Mouse (Mus musculus): Measurements from ENCODE around the gene Tmem219. TPM values are rescaled to one million over a fixed set of nuclear protein-coding genes. Genes with fewer than 3 reads are reported as not detected.

Gene Tmem219
- polyA plus RNA-seq, 1 experiment from 2014 or later, result 18.6 TPM

DNA sequence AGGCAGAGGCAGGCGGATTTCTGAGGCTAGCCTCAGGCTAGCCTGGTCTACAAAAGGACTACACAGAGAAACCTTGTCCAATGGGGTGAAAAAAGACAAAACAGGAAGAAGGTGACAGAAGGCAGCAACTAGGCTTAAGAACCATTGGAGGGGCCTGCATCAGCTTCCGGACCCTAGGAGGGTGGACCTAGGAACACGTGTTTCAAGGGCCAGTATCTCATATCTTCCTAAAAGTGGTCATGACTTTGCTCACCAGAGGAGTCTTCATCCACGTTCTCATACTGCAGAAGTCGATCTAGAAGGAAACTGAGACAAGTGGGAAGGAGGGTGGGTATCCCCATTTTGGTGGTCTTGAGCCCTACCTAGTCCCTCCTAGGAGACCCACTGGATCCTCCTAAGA, 61.7 kb downstream of the Tmem219 start:
- Histone ChIP-seq H3K27me3 (no peaks in the 10 kb centered on the region), H3K36me3 (peaks cover 63% of the 10 kb centered on the region), H3K4me3 (peak overlapping the region; percentile 73), H3K9ac (peak overlapping the region; percentile 66), H3K27ac (no peak overlapping the region), H3K9me3 (no peaks in the 10 kb centered on the region), H3K4me1 (peaks cover 25% of the 10 kb centered on the region), H3K4me2 (replicated peaks) (peak overlapping the region; percentile 88)
- no peak for ATAC-seq (ENCODE audit: insufficient number of reproducible peaks, insufficient read depth, low FRiP score, low TSS enrichment)
- 69% methylated on average over 5 of the region's 5 CpGs for WGBS

DNA sequence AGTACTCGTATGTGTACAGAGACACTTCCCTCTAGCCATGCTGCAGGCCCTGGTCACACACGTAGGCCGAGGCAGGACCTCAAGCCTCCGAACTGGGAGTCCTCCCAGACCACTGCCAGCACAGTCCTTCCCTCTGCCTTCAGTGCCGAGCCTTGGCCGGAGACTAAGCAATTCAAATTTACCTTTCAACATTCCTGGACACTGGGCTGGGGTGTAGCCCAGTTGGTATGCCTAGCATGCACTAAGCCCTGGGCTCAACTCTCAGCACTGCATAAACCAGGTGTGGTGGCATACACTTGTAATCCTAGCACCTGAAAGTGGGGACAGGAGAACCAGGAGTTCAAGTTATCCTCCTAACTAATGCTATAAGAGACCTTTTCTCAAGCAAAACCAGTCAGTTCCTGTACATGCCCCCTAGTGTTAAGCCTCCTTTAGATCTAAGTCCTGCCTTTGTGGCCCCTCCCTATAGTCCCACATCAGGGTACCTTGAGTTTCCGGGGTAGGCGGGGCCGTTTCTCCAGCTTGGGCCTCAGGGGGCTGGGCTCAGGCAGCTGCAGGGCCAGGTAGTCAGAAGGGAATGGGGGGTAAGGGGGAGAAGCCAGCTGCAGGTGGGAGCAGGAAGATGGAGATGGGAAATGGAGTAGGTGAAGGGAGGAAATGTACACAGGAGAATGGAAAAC, 65.8 kb downstream of the Tmem219 start:
- no peaks in the 10 kb centered on the region for H3K27me3 ChIP-seq
- no peak overlapping the region for H3K9ac ChIP-seq
- no peaks in the 10 kb centered on the region for H3K9me3 ChIP-seq
- no peak overlapping the region for H3K4me3 ChIP-seq
- WGBS, result 64% methylated on average over 9 of the region's 9 CpGs
- H3K27ac ChIP-seq, result no peak overlapping the region
- ATAC-seq (ENCODE audit: insufficient number of reproducible peaks, insufficient read depth, low FRiP score, low TSS enrichment), result no peak
- peaks cover 7% of the 10 kb centered on the region; the same call in 1 of the 2 replicates for H3K4me1 ChIP-seq
- H3K36me3 ChIP-seq, result peaks cover 79% of the 10 kb centered on the region
- H3K4me2 ChIP-seq (replicated peaks), result no peak overlapping the region

DNA sequence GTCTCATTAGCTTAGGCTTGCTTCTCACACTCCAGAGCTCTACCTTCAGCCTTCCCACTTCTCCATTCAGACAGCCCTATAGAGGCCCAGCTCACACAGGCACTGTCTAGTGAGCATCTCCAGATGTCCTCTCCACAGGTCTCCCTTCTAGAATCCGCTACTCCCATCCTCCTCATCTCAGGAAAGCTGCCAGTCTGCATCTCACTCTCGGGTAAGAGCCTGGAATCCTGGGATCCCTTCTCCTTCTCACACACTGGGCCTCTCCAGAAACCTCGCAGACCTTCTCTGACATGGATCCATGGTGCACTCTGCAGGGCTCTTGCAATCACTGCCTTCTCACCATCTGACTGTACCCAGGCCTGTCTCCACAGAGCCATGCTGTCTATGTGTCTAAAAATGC, 67.1 kb downstream of the Tmem219 start:
- Histone ChIP-seq H3K4me2 (replicated peaks) (no peak overlapping the region), H3K36me3 (peaks cover 82% of the 10 kb centered on the region), H3K27me3 (no peaks in the 10 kb centered on the region), H3K4me1 (peaks cover 8% of the 10 kb centered on the region), H3K9ac (no peak overlapping the region), H3K4me3 (no peak overlapping the region), H3K27ac (no peak overlapping the region), H3K9me3 (no peaks in the 10 kb centered on the region)
- 89% methylated on average over 3 of the region's 3 CpGs for WGBS
- ATAC-seq (ENCODE audit: insufficient number of reproducible peaks, insufficient read depth, low FRiP score, low TSS enrichment), result no peak

DNA sequence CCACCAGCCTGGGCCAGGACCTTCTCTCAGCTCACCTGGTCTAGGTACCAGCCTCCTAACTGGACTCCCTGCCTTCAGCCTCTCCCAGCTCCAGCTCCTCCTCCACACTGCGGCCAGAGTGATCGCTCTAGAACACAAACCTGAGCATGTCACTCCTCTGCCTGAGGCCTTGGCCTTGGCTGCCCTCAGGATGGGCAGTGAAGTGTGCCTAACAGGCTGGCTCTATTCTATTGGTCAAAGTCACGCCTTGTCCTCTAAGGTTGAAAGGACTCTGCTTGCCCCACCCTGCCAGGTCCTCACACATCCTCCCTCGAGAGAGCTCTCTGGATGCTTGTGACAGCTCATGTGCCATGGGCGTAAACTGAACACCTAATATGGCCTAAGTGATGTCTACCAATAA, 69.3 kb downstream of the Tmem219 start:
- Histone ChIP-seq H3K4me3 (no peak overlapping the region), H3K27ac (no peak overlapping the region), H3K4me2 (replicated peaks) (no peak overlapping the region), H3K9me3 (no peaks in the 10 kb centered on the region), H3K27me3 (peaks cover 20% of the 10 kb centered on the region), H3K4me1 (peaks cover 13% of the 10 kb centered on the region), H3K36me3 (peaks cover 69% of the 10 kb centered on the region), H3K9ac (no peak overlapping the region)
- ATAC-seq (ENCODE audit: insufficient number of reproducible peaks, insufficient read depth, low FRiP score, low TSS enrichment), result no peak
- 94% methylated on average over 5 of the region's 5 CpGs for WGBS

DNA sequence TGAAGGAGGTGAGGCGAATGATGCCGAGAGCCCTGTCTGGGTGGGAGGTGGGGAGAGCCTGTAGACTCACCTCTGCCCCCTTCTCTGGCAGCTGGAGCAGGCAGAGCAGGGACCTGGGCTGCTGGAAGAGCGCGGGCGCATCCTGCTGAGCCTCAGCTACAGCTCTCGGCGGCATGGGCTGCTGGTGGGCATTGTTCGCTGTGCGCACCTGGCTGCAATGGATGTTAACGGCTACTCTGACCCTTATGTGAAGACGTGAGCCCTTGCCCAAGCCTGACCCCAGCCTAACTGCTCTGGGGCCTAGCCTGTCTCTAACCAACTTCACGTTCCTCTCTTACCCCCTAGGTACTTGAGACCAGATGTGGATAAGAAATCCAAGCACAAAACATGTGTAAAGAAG, 71.5 kb downstream of the Tmem219 start:
- Histone ChIP-seq H3K27me3 (peaks cover 38% of the 10 kb centered on the region), H3K4me3 (no peak overlapping the region), H3K9me3 (no peaks in the 10 kb centered on the region), H3K9ac (peak overlapping the region; percentile 11; the same call in 1 of the 2 replicates), H3K36me3 (peaks cover 46% of the 10 kb centered on the region), H3K27ac (no peak overlapping the region), H3K4me2 (replicated peaks) (0 out of 2 replicates have a peak overlapping the region, but pooled peaks have one; percentile 8), H3K4me1 (peaks cover 25% of the 10 kb centered on the region)
- ATAC-seq (ENCODE audit: insufficient number of reproducible peaks, insufficient read depth, low FRiP score, low TSS enrichment), result no peak
- WGBS, result 35% methylated on average over 12 of the region's 12 CpGs

DNA sequence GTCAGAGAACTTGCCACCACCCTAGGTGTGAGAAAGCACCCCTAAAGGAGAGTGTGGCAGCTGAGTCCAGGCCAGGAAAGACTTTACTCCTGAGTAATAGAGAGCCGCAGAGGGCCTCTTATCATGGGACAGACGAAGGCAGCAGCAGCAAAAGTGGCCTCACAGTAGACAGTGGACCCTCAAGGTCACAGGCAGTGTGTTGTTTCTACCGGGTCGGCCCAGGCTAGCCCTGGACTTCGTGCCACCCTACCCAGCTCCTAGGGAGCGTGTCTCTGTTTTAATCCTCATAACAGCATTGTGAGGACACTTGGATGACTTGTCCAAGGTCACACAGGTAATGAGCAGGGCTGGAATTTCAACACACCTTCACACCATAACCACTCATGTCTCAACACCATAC, 72.6 kb downstream of the Tmem219 start:
- no peak for ATAC-seq (ENCODE audit: insufficient number of reproducible peaks, insufficient read depth, low FRiP score, low TSS enrichment)
- 82% methylated on average over 6 of the region's 6 CpGs for WGBS
- no peak overlapping the region for H3K4me2 ChIP-seq (replicated peaks)
- no peak overlapping the region for H3K4me3 ChIP-seq
- H3K9me3 ChIP-seq, result no peaks in the 10 kb centered on the region
- H3K9ac ChIP-seq, result no peak overlapping the region
- no peak overlapping the region for H3K27ac ChIP-seq
- peaks cover 38% of the 10 kb centered on the region for H3K27me3 ChIP-seq
- H3K4me1 ChIP-seq, result peaks cover 25% of the 10 kb centered on the region
- H3K36me3 ChIP-seq, result peaks cover 36% of the 10 kb centered on the region

DNA sequence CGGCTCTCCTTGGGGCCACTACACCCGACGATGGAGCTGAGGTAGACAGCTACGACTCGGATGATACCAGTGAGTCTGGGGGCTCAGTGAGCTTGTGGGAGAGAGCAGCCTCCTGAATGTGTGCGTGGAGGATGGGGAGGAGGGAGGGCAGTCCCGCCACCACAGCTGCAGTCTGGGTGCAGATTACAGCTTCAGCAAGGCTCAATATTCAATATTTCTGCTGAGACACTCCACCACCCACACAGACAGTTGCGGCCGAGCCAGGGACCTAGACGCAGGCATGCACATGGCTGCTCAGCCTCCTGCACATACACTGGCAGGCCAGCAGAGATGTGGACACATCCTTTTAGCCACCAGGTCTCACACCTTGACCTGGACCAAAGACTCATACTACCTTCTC, 73.9 kb downstream of the Tmem219 start:
- Histone ChIP-seq H3K9me3 (no peaks in the 10 kb centered on the region), H3K27me3 (peaks cover 38% of the 10 kb centered on the region), H3K4me3 (peak overlapping the region; percentile 58), H3K36me3 (peaks cover 23% of the 10 kb centered on the region), H3K9ac (peak overlapping the region; percentile 72; the same call in 1 of the 2 replicates), H3K4me2 (replicated peaks) (peak overlapping the region; percentile 100), H3K4me1 (peaks cover 25% of the 10 kb centered on the region), H3K27ac (no peak overlapping the region)
- ATAC-seq (ENCODE audit: insufficient number of reproducible peaks, insufficient read depth, low FRiP score, low TSS enrichment), result no peak
- WGBS, result 24% methylated on average over 10 of the region's 10 CpGs

DNA sequence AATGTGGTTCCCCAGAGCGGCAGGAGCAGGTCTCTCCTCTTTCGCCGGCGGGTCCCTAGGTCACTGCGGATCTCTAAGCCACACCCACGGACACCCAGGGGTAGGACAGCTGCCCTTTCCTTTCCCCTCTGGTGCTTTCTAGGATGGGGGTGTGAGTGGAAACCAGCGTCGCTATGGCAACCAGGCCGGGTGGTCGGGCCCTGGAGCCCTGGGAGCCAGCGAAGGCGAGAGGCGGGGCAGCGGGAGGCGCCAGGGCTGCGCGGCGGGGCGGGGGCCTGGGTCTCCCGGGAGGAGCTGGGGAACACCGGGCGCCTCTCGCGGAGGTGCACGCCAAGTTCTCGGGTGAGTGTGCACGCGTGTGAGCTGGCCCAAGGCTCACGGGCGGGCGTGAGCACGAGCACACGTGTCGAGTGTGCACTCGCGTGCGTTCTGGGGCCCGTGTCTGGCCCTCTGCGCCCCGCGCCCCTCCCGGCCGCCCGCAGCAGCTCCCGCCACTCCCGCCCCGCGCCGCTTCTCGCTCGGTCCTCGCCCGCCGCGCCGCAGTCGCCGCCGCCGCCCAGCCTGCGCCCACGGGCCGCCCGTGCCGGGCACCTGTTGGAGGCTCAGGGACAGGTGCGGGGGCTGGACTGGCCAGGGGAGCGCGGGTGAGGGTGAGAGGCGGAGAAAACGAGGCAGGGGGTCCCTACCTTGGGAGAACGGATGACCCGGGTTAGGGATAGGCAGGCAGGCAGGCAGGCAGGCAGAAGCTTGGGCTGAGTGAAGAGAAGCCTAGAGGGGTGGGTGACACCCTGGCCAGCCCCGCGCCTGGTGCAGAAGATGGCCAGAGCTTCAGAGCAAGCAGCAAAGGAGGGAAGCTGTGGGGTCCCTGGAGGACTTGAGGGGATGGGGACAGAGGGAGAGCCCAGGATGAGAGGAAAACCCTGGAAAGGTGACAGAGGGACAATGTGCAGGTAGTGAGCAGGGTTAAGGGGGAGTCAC, 75.0 kb downstream of the Tmem219 start:
- no peak overlapping the region for H3K27ac ChIP-seq
- H3K9me3 ChIP-seq, result no peaks in the 10 kb centered on the region
- peak; percentile 48; the same call in 1 of the 2 replicates for ATAC-seq (ENCODE audit: insufficient number of reproducible peaks, insufficient read depth, low FRiP score, low TSS enrichment)
- H3K36me3 ChIP-seq, result peaks cover 12% of the 10 kb centered on the region
- peak overlapping the region; percentile 72 for H3K9ac ChIP-seq
- peak overlapping the region; percentile 58 for H3K4me3 ChIP-seq
- peaks cover 38% of the 10 kb centered on the region for H3K27me3 ChIP-seq
- peaks cover 25% of the 10 kb centered on the region for H3K4me1 ChIP-seq
- under 1% methylated on average over 54 of the region's 74 CpGs for WGBS
- H3K4me2 ChIP-seq (replicated peaks), result peak overlapping the region; percentile 100

DNA sequence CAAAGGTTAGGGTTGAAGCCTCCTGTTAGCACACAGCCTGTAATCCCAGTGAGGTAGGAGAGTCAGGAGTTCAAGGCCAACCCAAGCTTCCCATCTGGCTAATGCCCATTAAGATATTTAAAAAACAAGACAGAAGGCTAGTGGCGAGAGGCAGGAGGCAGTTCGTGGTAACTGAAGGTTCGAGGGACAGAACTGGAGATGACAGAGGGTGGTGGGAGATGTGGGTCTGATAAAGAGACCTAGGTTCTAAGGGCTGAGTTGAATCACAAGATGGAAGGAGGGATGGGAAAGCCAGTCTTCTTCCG, 75.6 kb downstream of the Tmem219 start, which contains the start of gene Doc2a:
Gene Doc2a, plus strand, starts transcription at position 301 of the 305 bp plus-strand sequence.
- peaks cover 38% of the 10 kb centered on the region for H3K27me3 ChIP-seq
- H3K36me3 ChIP-seq, result peaks cover 6% of the 10 kb centered on the region
- no peaks in the 10 kb centered on the region for H3K9me3 ChIP-seq
- no peak within 1 kb of the TSS for H3K27ac ChIP-seq
- H3K9ac ChIP-seq, result peak within 1 kb of the TSS; percentile 72
- peaks cover 25% of the 10 kb centered on the region for H3K4me1 ChIP-seq
- 19% methylated on average over 4 of the region's 4 CpGs for WGBS
- H3K4me3 ChIP-seq, result peak within 1 kb of the TSS; percentile 58
- peak within 1 kb of the TSS; percentile 100 for H3K4me2 ChIP-seq (replicated peaks)
- no peak for ATAC-seq (ENCODE audit: insufficient number of reproducible peaks, insufficient read depth, low FRiP score, low TSS enrichment)

DNA sequence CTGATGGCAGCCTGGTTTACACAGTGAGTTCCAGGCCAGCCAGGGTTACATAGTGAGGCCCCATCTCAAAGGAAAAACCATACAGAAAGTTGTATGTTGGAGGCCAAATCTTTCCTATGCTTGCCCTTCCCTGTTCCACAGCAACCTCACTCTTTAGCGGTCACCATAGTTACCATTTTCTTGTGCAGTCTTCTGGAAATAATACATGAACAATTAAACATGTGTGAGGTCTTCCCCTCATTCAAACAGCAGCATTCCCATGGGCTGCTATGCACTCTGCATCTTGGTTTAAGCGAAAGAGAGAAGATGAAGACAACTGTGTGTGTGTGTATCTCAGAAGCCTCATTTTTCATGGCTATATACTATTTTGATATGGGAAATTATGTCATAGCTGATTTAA, 77.2 kb downstream of the Tmem219 start:
- ATAC-seq (ENCODE audit: insufficient number of reproducible peaks, insufficient read depth, low FRiP score, low TSS enrichment), result no peak
- Histone ChIP-seq H3K4me3 (no peak overlapping the region), H3K4me1 (peaks cover 17% of the 10 kb centered on the region), H3K36me3 (no peaks in the 10 kb centered on the region), H3K4me2 (replicated peaks) (no peak overlapping the region), H3K27me3 (peaks cover 38% of the 10 kb centered on the region), H3K9me3 (no peaks in the 10 kb centered on the region), H3K9ac (no peak overlapping the region), H3K27ac (no peak overlapping the region)
- 73% methylated on average over 2 of the region's 2 CpGs for WGBS

DNA sequence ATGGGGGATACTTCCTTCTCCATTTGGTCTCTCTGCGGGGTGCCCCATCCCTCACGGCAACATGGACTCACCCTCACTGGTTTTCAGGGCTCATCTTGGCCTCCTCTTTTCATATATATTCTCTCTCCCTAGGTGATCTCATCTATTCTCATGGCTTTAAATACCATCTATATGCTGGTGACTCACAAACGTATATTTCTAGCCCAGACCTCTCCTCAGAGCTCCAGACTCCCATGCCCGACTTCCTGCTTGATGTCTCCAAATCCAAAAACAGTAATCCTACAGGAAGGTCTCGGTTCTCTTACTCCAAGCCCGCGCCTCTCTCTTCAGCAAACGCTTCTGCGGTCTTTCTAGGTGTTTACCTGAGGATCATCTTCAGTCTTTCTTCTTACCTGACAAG, 79.4 kb downstream of the Tmem219 start:
- no peaks in the 10 kb centered on the region for H3K9me3 ChIP-seq
- 81% methylated on average over 9 of the region's 9 CpGs for WGBS
- H3K36me3 ChIP-seq, result no peaks in the 10 kb centered on the region
- H3K4me2 ChIP-seq (replicated peaks), result no peak overlapping the region
- H3K27ac ChIP-seq, result no peak overlapping the region
- H3K4me1 ChIP-seq, result peaks cover 11% of the 10 kb centered on the region
- peaks cover 16% of the 10 kb centered on the region for H3K27me3 ChIP-seq
- no peak overlapping the region for H3K4me3 ChIP-seq
- ATAC-seq (ENCODE audit: insufficient number of reproducible peaks, insufficient read depth, low FRiP score, low TSS enrichment), result no peak
- no peak overlapping the region for H3K9ac ChIP-seq
